Mouse (Mus musculus): ENCODE measurements around the gene Asxl1. TPM values are rescaled to one million over a fixed set of nuclear protein-coding genes. Genes with fewer than 3 reads are reported as not detected.

Asxl1 gene
- polyA plus RNA-seq, 1 experiment from 2014 or later = 17.1 TPM

- H3K4me1 ChIP-seq (ENCODE audit: control insufficient read depth, insufficient read depth, low read length) = no peaks in the 10 kb centered on the region
These were observed 32.7 kb upstream of the Asxl1 start for GRCm38 (mm10) chr2:153312884-153313283.

GRCm38 (mm10) chr2:153318408-153318807, 27.2 kb upstream of the Asxl1 start:
- H3K9me3 ChIP-seq (ENCODE audit: control insufficient read depth, low read length) = no peaks in the 10 kb centered on the region
- ATAC-seq (ENCODE audit: low FRiP score, low TSS enrichment) (no peak), DNase-seq (no peak)
- no peaks in the 10 kb centered on the region for H3K4me1 ChIP-seq (ENCODE audit: control insufficient read depth, insufficient read depth, low read length)
- no peak overlapping the region for H3K4me2 ChIP-seq (ENCODE audit: low read length)
- no peak overlapping the region for H3K9ac ChIP-seq (replicated peaks; ENCODE audit: low read length)
- H3K27me3 ChIP-seq (ENCODE audit: control insufficient read depth, insufficient read depth, low read length) = no peaks in the 10 kb centered on the region
- H3K36me3 ChIP-seq (ENCODE audit: control insufficient read depth, insufficient read depth, low read length) = peaks cover 51% of the 10 kb centered on the region
- WGBS = 95% methylated on average over 4 of the region's 4 CpGs
- H3K27ac ChIP-seq (replicated peaks; ENCODE audit: low read depth, low read length) = no peak overlapping the region
- no peak overlapping the region for H3K4me3 ChIP-seq (replicated peaks; ENCODE audit: low read depth, low read length)

More at GRCm38 (mm10) chr2:153312884-153313283, 32.7 kb upstream of the Asxl1 start:
- Histone ChIP-seq H3K9ac (replicated peaks; ENCODE audit: low read length) (no peak overlapping the region), H3K9me3 (ENCODE audit: control insufficient read depth, low read length) (no peaks in the 10 kb centered on the region), H3K36me3 (ENCODE audit: control insufficient read depth, insufficient read depth, low read length) (peaks cover 13% of the 10 kb centered on the region), H3K27me3 (ENCODE audit: control insufficient read depth, insufficient read depth, low read length) (no peaks in the 10 kb centered on the region), H3K4me2 (ENCODE audit: low read length) (no peak overlapping the region), H3K27ac (replicated peaks; ENCODE audit: low read depth, low read length) (no peak overlapping the region), H3K4me3 (replicated peaks; ENCODE audit: low read depth, low read length) (no peak overlapping the region)
- DNase-seq (no peak), ATAC-seq (ENCODE audit: low FRiP score, low TSS enrichment) (no peak)
- 89% methylated on average over 9 of the region's 9 CpGs for WGBS

GRCm38 (mm10) chr2:153319036-153319643, 26.5 kb upstream of the Asxl1 start:
- Histone ChIP-seq H3K4me2 (ENCODE audit: low read length) (no peak overlapping the region), H3K36me3 (ENCODE audit: control insufficient read depth, insufficient read depth, low read length) (peaks cover 59% of the 10 kb centered on the region), H3K9ac (replicated peaks; ENCODE audit: low read length) (no peak overlapping the region), H3K4me1 (ENCODE audit: control insufficient read depth, insufficient read depth, low read length) (no peaks in the 10 kb centered on the region), H3K27me3 (ENCODE audit: control insufficient read depth, insufficient read depth, low read length) (no peaks in the 10 kb centered on the region), H3K27ac (replicated peaks; ENCODE audit: low read depth, low read length) (no peak overlapping the region), H3K4me3 (replicated peaks; ENCODE audit: low read depth, low read length) (no peak overlapping the region), H3K9me3 (ENCODE audit: control insufficient read depth, low read length) (no peaks in the 10 kb centered on the region)
- no peak for DNase-seq
- no peak for ATAC-seq (ENCODE audit: low FRiP score, low TSS enrichment)
- WGBS = 88% methylated on average over 8 of the region's 8 CpGs

DNA sequence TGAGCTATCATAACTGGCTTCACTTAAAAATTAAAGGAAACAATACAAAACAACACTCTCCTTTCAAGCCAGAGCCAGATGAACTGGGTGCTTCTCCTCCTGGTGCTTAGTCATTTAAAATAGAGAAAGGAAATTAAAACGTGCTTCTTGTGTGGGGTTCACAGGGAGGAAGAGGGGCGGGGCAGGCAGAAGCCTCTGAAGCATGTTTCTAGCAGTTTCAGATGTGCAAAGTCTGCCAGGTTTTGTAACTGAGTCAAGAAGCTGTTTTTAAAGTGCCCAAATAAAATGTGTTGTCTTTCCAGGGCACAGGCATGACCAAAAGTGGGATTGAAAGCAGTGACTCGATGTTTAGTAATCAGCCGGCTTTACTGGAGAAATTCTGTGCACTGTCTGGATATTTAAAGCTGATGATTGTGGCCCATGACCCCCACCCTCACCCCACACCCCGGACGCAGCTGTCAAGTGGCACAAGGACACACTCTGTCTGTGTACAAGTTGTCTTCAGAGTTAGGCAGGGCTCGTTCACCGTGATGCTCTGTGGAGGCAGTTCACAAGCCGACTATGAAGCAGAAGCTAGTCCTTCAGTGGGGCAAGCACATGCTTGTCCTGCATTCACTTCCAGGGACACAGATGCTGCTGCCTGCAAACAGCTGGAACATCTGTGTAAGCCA, 19.8 kb upstream of the Asxl1 start:
- no peak overlapping the region for H3K9ac ChIP-seq (replicated peaks; ENCODE audit: low read length)
- ATAC-seq (ENCODE audit: low FRiP score, low TSS enrichment) = no peak
- no peaks in the 10 kb centered on the region for H3K9me3 ChIP-seq (ENCODE audit: control insufficient read depth, low read length)
- no peak for DNase-seq
- H3K27ac ChIP-seq (replicated peaks; ENCODE audit: low read depth, low read length) = no peak overlapping the region
- no peak overlapping the region for H3K4me3 ChIP-seq (replicated peaks; ENCODE audit: low read depth, low read length)
- 92% methylated on average over 9 of the region's 9 CpGs for WGBS
- H3K4me2 ChIP-seq (ENCODE audit: low read length) = no peak overlapping the region
- H3K4me1 ChIP-seq (ENCODE audit: control insufficient read depth, insufficient read depth, low read length) = no peaks in the 10 kb centered on the region
- H3K27me3 ChIP-seq (ENCODE audit: control insufficient read depth, insufficient read depth, low read length) = no peaks in the 10 kb centered on the region
- H3K36me3 ChIP-seq (ENCODE audit: control insufficient read depth, insufficient read depth, low read length) = peaks cover 78% of the 10 kb centered on the region

DNA sequence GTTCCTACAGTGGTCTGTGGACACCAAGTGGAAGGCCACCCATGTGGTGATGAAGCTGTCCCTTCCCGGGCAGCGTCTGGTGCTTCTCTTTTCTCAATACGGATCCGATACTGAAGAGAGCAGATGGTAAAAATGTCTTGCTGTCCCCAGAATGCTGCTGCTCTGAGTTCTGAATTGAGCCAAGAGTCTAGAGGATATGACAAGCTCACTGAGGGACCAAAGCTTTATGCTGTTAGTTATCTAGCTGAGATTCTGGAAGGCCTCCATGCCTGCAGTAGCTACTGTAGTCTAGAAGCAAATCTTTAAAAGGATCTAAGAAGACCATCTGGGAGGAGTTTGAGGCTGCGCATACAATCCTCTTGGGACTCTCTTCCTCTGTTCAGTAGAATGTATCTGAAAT, 13.4 kb upstream of the Asxl1 start:
- H3K9ac ChIP-seq (replicated peaks; ENCODE audit: low read length) = no peak overlapping the region
- H3K36me3 ChIP-seq (ENCODE audit: control insufficient read depth, insufficient read depth, low read length) = peaks cover 56% of the 10 kb centered on the region
- ATAC-seq (ENCODE audit: low FRiP score, low TSS enrichment) = no peak
- DNase-seq = no peak
- H3K4me2 ChIP-seq (ENCODE audit: low read length) = no peak overlapping the region
- WGBS = 97% methylated on average over 5 of the region's 5 CpGs
- H3K4me1 ChIP-seq (ENCODE audit: control insufficient read depth, insufficient read depth, low read length) = no peaks in the 10 kb centered on the region
- H3K27ac ChIP-seq (replicated peaks; ENCODE audit: low read depth, low read length) = no peak overlapping the region
- H3K9me3 ChIP-seq (ENCODE audit: control insufficient read depth, low read length) = no peaks in the 10 kb centered on the region
- H3K4me3 ChIP-seq (replicated peaks; ENCODE audit: low read depth, low read length) = no peak overlapping the region
- H3K27me3 ChIP-seq (ENCODE audit: control insufficient read depth, insufficient read depth, low read length) = no peaks in the 10 kb centered on the region

- DNase-seq (no peak), ATAC-seq (ENCODE audit: low FRiP score, low TSS enrichment) (no peak)
- no peaks in the 10 kb centered on the region for H3K4me1 ChIP-seq (ENCODE audit: control insufficient read depth, insufficient read depth, low read length)
- H3K36me3 ChIP-seq (ENCODE audit: control insufficient read depth, insufficient read depth, low read length) = peaks cover 51% of the 10 kb centered on the region
- H3K27me3 ChIP-seq (ENCODE audit: control insufficient read depth, insufficient read depth, low read length) = no peaks in the 10 kb centered on the region
- no peak overlapping the region for H3K4me3 ChIP-seq (replicated peaks; ENCODE audit: low read depth, low read length)
- H3K9me3 ChIP-seq (ENCODE audit: control insufficient read depth, low read length) = no peaks in the 10 kb centered on the region
- H3K9ac ChIP-seq (replicated peaks; ENCODE audit: low read length) = no peak overlapping the region
- 95% methylated on average over 3 of the region's 3 CpGs for WGBS
- no peak overlapping the region for H3K4me2 ChIP-seq (ENCODE audit: low read length)
- no peak overlapping the region for H3K27ac ChIP-seq (replicated peaks; ENCODE audit: low read depth, low read length)
These were observed 12.6 kb upstream of the Asxl1 start for GRCm38 (mm10) chr2:153332981-153333380.

DNA sequence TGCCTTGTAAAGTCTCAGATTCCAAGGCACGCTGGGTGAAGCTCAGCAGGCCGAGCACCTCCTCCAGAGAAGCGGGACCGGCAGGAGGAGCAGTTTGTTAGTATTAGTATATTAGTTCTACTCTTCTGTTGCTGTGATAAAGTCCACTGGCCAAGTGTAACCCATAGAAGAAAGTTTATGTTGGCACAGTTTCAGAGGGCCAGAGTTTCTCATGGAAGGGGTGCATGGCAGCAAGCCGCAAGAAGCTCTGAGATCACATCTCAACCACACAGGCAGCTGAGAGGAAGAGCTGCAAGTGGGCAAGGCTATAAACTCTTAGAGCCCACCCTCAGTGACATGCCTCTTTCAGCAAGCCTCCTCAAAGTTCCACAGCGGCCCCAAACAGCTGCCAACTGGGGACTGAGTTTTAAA, 11.8 kb upstream of the Asxl1 start:
- H3K27me3 ChIP-seq (ENCODE audit: control insufficient read depth, insufficient read depth, low read length) = no peaks in the 10 kb centered on the region
- H3K36me3 ChIP-seq (ENCODE audit: control insufficient read depth, insufficient read depth, low read length) = peaks cover 43% of the 10 kb centered on the region
- H3K9me3 ChIP-seq (ENCODE audit: control insufficient read depth, low read length) = no peaks in the 10 kb centered on the region
- no peak overlapping the region for H3K4me3 ChIP-seq (replicated peaks; ENCODE audit: low read depth, low read length)
- H3K27ac ChIP-seq (replicated peaks; ENCODE audit: low read depth, low read length) = no peak overlapping the region
- DNase-seq (no peak), ATAC-seq (ENCODE audit: low FRiP score, low TSS enrichment) (no peak)
- H3K4me1 ChIP-seq (ENCODE audit: control insufficient read depth, insufficient read depth, low read length) = no peaks in the 10 kb centered on the region
- no peak overlapping the region for H3K4me2 ChIP-seq (ENCODE audit: low read length)
- WGBS = 93% methylated on average over 6 of the region's 6 CpGs
- H3K9ac ChIP-seq (replicated peaks; ENCODE audit: low read length) = no peak overlapping the region

DNA sequence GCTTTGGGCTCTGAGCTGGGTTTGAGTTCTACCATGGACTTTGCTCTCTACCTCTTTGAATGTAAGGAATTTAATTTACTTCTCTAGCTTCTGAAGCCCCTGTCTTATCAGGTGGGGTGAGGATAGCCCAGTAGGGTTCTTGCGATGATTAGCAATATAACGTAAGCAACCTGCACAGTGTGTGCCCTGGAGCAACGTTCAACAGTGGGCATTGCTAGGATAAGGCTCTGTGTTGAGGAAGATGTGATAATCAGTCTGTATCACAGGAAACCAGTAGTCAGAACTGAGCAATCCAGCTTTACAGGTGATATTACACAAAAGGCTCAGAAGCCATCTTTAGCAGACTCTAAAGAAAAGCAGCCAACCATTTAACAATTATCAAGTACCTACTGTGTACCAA, 11.3 kb upstream of the Asxl1 start:
- no peaks in the 10 kb centered on the region for H3K4me1 ChIP-seq (ENCODE audit: control insufficient read depth, insufficient read depth, low read length)
- DNase-seq = no peak
- no peaks in the 10 kb centered on the region for H3K27me3 ChIP-seq (ENCODE audit: control insufficient read depth, insufficient read depth, low read length)
- no peak overlapping the region for H3K27ac ChIP-seq (replicated peaks; ENCODE audit: low read depth, low read length)
- peaks cover 42% of the 10 kb centered on the region for H3K36me3 ChIP-seq (ENCODE audit: control insufficient read depth, insufficient read depth, low read length)
- no peak overlapping the region for H3K4me2 ChIP-seq (ENCODE audit: low read length)
- no peaks in the 10 kb centered on the region for H3K9me3 ChIP-seq (ENCODE audit: control insufficient read depth, low read length)
- no peak overlapping the region for H3K4me3 ChIP-seq (replicated peaks; ENCODE audit: low read depth, low read length)
- no peak for ATAC-seq (ENCODE audit: low FRiP score, low TSS enrichment)
- WGBS = 89% methylated on average over 3 of the region's 3 CpGs
- H3K9ac ChIP-seq (replicated peaks; ENCODE audit: low read length) = no peak overlapping the region

DNA sequence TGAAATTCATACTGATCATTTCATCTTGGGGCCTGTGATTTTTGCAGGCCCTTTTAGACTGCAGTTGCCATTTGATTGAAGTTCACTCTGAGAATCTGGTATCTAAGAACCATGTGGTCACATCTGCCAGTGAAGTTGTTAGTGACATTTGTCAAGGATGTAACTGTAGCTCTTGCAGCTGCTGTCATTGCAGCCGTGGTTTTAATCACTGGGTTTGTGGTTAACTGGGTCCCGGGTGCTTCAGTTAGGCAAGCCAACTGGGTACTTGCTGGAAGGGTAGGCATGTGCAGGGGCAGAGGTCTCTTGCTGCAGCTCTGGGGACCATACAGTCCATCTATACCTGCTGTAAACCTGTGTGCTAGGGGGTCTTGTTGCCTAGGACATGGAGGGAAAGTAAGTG, 9.5 kb upstream of the Asxl1 start:
- H3K4me3 ChIP-seq (replicated peaks; ENCODE audit: low read depth, low read length) = no peak overlapping the region
- no peak overlapping the region for H3K4me2 ChIP-seq (ENCODE audit: low read length)
- DNase-seq (no peak), ATAC-seq (ENCODE audit: low FRiP score, low TSS enrichment) (no peak)
- no peak overlapping the region for H3K9ac ChIP-seq (replicated peaks; ENCODE audit: low read length)
- 76% methylated on average over 2 of the region's 2 CpGs for WGBS
- peaks cover 24% of the 10 kb centered on the region for H3K36me3 ChIP-seq (ENCODE audit: control insufficient read depth, insufficient read depth, low read length)
- H3K4me1 ChIP-seq (ENCODE audit: control insufficient read depth, insufficient read depth, low read length) = no peaks in the 10 kb centered on the region
- no peaks in the 10 kb centered on the region for H3K9me3 ChIP-seq (ENCODE audit: control insufficient read depth, low read length)
- no peaks in the 10 kb centered on the region for H3K27me3 ChIP-seq (ENCODE audit: control insufficient read depth, insufficient read depth, low read length)
- no peak overlapping the region for H3K27ac ChIP-seq (replicated peaks; ENCODE audit: low read depth, low read length)
